Mouse (Mus musculus) ES-CJ7 (cell line): ENCODE data around the gene Pa2g4.

ENCODE experiments used
- DNase-seq: peaks from one replicate; pipeline ENCODE4 v3.0.0; 2011; ENCODE audit warnings: low read depth, low spot score

The Pa2g4 gene

GRCm38 (mm10) chr10:128536266-128536940 lies 29.4 kb downstream of the Pa2g4 start:
- DNase-seq: peak; percentile 94

GRCm38 (mm10) chr10:128535624-128536265 lies 30.0 kb downstream of the Pa2g4 start:
- DNase-seq: no peak

- no peak for DNase-seq
These were observed 30.6 kb downstream of the Pa2g4 start for GRCm38 (mm10) chr10:128535206-128535605.

- DNase-seq: no peak
These were observed 39.1 kb downstream of the Pa2g4 start for GRCm38 (mm10) chr10:128526366-128527356.

GRCm38 (mm10) chr10:128525671-128526308 lies 40.0 kb downstream of the Pa2g4 start, which contains the start of gene Esyt1:
Esyt1 (minus strand) TSS chr10:128525871.
- peak; percentile 99 for DNase-seq

GRCm38 (mm10) chr10:128524732-128525662 lies 40.8 kb downstream of the Pa2g4 start:
- DNase-seq: peak; percentile 82

- no peak for DNase-seq
These were observed 41.6 kb downstream of the Pa2g4 start for GRCm38 (mm10) chr10:128524111-128524731.

- no peak for DNase-seq
These were observed 43.4 kb downstream of the Pa2g4 start for GRCm38 (mm10) chr10:128522351-128522750.

- DNase-seq: no peak
These were observed 45.2 kb downstream of the Pa2g4 start for GRCm38 (mm10) chr10:128520591-128520990.

- DNase-seq: peak; percentile 74
These were observed 47.0 kb downstream of the Pa2g4 start for GRCm38 (mm10) chr10:128518833-128519232.

GRCm38 (mm10) chr10:128516677-128517076 lies 49.1 kb downstream of the Pa2g4 start:
- DNase-seq: no peak

GRCm38 (mm10) chr10:128516029-128516428 lies 49.8 kb downstream of the Pa2g4 start:
- DNase-seq: no peak

- no peak for DNase-seq
These were observed 50.7 kb downstream of the Pa2g4 start for GRCm38 (mm10) chr10:128515044-128515443.

GRCm38 (mm10) chr10:128511761-128512160 lies 54.0 kb downstream of the Pa2g4 start:
- no peak for DNase-seq

GRCm38 (mm10) chr10:128511189-128511588 lies 54.6 kb downstream of the Pa2g4 start:
- no peak for DNase-seq

GRCm38 (mm10) chr10:128510301-128510700 lies 55.5 kb downstream of the Pa2g4 start:
- DNase-seq: no peak

GRCm38 (mm10) chr10:128509831-128510230 lies 56.0 kb downstream of the Pa2g4 start:
- DNase-seq: no peak

- DNase-seq: no peak
These were observed 56.6 kb downstream of the Pa2g4 start for GRCm38 (mm10) chr10:128509203-128509602.

GRCm38 (mm10) chr10:128508260-128508659 lies 57.5 kb downstream of the Pa2g4 start:
- no peak for DNase-seq
